Mouse (Mus musculus): ENCODE measurements around the gene Pmpca.
"Not testable (repeated sequence)": the region's sequence is repeated elsewhere in the genome, so short reads cannot be mapped to it uniquely, and the experiment has no call there.

The Pmpca gene

DNA sequence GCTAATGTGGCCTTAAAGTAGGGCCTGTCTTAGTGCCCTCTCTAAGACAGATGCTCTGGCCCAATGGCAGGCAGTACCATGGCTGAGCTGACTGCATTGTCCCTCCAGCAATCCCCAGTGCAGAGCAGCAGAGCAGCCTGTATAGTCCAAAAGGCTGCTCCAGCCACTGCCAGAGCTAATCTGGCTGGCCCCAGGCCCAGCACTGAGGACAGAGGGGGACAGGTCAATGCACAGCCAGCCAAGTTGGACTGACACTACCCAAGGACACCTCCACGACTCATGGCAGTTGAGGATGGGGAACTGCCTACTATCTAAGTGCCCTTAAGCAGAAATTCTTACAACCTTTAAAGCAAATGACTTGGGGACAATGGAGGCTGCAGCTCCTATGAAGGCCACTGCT lies 20.6 kb upstream of the Pmpca start:
- DNase-seq (ENCODE audit: low spot score) = no peak

GRCm38 (mm10) chr2:26372396-26372795 lies 16.7 kb upstream of the Pmpca start:
- no peak for DNase-seq (ENCODE audit: low spot score)

DNA sequence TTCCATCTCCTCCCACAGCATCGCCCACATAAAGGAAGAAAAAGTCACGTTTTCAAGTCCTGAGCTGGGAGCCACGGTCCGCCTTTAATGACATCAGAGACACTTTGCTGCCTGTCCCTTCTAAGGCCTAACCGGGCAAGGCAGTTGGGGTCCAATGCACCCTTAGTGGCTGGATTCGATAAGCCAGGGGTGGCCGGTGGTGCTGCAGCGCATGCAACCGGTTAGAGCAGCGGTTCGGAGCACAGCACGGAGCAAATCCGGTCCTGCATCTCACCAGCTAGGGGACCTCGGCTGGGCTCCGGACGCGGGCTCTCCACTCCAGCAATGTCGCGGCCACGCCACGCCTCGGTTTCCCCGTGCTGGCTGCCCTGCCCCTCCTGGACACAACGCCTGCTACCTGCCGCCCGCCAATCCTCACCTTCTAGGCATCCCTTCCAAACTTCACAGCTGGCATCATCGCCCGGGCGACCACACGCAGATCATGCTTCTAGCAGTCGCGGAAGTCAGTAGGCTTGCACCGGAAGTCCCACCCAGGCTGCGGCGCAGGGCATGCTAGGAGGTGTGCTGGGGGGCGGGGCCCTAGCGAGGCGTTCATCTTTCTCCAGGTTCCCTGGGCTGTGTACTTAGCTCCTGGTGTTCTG lies 8.9 kb upstream of the Pmpca start, which contains the start of gene Snapc4:
Gene Snapc4 (minus strand): TSS at position 523 of the 641 bp plus-strand sequence.
- DNase-seq (ENCODE audit: low spot score) = peak; percentile 67

GRCm38 (mm10) chr2:26380871-26381270 lies 8.3 kb upstream of the Pmpca start:
- not testable (repeated sequence) for DNase-seq (ENCODE audit: low spot score)

DNA sequence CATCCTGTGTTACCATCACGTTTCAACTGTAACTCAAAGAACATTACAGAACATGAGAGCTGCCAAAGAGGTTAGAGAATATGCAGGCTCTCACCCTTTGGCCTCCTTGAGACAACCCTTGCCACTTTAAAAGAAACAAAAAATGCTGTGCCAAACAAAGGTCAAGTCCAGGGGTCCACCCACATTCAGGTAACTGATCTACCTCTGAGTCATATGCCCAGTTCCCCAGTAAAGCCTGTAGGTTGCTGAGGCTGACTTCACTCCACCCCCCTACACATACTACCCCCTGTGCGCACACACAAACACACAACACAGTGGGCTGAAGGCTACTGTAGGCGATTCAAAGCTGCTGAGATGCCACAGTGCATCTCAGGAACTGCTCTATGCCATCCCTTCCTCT lies 1.4 kb upstream of the Pmpca start:
- DNase-seq (ENCODE audit: low spot score) = no peak

DNA sequence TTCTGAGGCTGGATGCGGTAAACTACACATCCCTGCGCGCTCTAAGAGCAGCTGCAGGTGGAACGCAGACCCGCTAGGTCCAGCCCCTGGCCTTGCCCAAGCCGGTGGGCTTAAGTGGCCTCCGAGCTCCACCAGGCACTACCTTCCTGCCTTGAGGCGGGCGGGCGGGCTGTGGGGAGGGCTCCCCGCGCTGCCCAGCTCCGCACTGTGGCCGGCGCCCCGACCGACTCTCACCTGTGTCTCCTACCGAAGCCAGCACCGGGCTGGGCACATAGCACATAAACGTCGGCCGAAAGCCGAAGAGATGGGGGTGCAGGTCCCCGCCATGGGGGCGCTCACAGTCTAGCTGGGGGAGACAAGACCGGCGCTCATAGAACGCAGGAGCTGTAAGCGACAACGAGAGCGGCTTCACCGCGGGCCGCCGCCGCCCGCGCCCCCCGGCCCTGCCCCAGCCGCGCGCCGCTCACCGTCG lies 421 bp upstream of the Pmpca start:
- no peak for DNase-seq (ENCODE audit: low spot score)

GRCm38 (mm10) chr2:26390954-26391353 lies 1.8 kb downstream of the Pmpca start:
- DNase-seq (ENCODE audit: low spot score) = no peak

DNA sequence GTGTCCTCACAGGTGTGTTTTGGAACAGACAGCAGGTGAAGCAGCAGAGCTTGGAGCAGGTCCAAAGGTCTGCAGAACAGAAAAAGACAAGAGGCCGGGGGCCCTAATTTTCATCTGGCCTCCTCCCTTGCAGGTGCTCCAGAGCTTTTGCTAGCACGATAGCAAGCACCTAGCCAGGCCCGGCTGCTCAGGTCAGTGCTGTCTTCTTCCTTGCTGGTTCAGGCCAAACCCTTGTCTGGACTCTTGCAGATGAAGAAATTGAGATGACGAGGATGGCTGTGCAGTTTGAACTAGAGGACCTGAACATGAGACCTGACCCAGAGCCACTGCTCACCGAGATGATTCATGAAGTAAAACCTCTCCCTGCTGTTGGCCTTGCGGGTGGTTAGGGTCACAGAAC lies 2.5 kb downstream of the Pmpca start:
- DNase-seq (ENCODE audit: low spot score) = no peak

DNA sequence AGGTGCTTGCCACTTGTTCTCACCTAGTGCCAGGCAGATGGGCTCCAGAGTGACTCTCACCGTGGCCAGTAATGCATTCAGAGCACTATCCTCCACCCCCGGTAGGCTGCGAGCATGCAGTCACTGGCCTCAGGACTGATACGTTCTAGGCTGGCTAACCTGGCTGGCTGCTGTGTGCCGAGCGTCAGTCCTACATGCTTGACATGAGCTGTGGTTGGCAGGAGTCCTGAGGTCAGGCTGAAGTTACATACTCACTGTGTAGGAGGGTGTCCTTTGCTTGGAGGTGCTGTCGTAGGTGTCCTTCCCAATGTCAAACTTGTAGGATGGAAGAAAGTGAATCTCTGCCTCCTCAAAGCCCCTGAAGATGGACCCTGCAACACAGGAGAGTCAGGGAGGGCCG lies 9.8 kb downstream of the Pmpca start:
- DNase-seq (ENCODE audit: low spot score) = no peak

DNA sequence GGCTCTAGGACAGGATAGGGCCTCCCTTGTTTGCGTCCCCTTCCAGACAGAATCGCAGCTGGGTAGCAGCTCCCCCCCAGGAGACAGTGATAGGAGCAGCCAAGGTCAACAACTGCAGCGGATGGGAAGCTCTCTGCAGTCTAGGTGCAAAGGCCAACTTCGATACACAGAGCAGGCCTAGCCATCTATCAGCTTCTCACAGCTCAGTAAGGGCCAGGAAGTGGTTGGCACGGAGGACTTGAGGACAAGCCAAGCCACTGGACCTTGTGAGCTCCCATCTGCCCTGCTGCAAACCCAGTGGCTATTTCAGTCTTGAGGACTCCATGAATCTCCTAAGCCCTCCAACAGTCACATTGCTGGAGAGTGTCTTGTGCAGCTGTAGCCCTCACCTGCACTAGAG lies 10.5 kb downstream of the Pmpca start:
- no peak for DNase-seq (ENCODE audit: low spot score)

DNA sequence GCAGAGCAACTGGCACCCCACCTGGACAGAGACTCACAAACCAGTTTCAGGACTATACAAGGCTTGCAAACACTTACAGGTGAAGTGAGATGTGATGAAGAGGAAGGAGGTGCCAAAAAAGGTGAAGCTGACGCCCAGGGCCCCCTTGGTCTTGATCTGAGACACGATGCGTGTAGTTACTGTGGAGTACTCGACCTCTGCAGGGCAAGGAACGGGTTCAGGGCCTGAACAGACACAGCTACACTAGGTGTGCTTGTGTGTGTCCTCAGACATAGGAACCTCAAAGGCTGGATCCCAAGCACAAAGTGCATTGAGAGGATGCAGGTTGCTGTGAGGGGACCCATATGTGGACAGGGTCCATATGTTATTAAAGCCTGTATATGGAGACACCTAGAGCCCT lies 11.2 kb downstream of the Pmpca start:
- DNase-seq (ENCODE audit: low spot score) = no peak

DNA sequence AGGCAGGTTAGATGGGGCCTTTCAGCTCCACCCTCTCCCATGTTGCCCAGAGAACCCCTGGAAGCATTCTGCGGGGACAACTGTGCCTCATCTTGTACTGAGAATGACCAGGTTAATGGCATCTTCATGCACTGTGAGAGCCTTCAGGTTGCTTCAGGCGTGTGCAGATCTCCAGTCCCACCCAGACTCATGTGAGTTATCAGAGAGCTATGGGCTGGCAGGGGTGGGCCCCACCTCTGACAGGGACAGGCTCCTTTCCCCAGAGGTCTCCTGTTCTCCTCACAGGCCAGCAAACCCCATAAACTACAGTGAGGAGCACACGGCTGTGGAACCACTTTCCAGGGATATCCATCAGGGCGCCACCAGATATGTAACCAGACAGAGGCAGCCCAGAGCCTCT lies 11.9 kb downstream of the Pmpca start:
- no peak for DNase-seq (ENCODE audit: low spot score)

DNA sequence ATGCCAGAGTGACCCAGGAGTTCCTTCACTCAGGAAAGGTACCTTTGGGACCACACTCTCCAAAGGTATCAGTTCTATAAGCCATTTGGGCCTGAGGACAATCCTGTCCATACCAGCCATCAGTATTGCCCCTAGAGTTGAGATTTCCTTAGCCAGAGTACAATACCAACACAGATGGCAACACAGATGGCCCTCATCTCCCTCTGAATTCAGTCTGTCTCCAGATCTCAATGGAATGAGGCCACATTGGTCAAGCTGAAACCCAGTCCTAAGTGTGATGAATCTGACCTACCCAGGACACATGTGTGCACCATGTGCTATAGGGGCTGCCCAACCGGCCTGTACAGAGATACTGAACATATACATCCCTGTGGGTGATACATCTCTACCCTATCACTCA lies 13.1 kb downstream of the Pmpca start:
- no peak for DNase-seq (ENCODE audit: low spot score)

GRCm38 (mm10) chr2:26403306-26403705 lies 14.2 kb downstream of the Pmpca start:
- DNase-seq (ENCODE audit: low spot score) = no peak

GRCm38 (mm10) chr2:26408515-26409356 lies 19.6 kb downstream of the Pmpca start, which contains the start of gene Inpp5e:
Inpp5e (minus strand) TSS chr2:26409203.
- peak; percentile 91 for DNase-seq (ENCODE audit: low spot score)

DNA sequence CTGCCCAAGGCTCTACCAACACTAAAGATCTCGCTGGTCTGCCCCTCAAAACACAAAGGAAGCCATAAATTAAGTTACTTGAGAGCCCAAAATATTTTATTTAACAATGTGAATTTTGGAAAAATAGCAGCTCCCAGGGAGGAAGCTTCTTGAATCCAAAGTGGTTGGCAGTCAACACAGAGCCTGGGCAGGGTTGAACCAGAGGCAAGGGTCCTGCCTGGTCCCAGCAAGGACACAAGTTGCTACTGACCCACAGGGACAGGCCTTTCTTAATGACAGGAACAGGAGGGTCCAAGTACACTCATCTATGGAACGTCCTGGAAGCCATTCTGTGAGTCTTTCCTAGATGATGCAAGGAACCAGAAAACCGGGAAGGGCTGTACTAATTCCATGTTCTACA lies 20.2 kb downstream of the Pmpca start:
- DNase-seq (ENCODE audit: low spot score) = no peak

- no peak for DNase-seq (ENCODE audit: low spot score)
Observed at GRCm38 (mm10) chr2:26410091-26410490, 21.0 kb downstream of the Pmpca start.

DNA sequence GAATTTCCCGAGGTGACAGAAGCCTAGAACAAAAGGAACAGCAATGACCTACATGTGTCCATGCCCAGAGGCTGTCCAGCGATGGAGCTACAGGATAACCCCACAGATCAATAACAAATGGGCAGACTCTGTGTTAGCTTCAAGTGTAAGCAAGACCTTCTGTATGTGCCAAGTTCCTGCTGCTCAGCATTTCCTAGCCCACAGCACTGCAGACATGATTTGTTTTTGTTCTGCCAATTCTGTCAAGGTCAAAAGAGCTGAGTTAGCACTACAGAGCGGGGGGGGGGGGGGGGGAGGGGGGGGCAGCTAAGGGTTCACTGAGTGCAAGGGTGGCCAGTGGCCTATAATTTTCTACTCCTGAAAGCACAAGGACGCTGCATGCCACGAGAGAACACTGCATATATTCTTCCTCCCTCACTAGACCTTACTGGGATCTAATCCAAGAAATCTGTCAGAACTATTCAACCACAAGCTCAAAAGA lies 21.8 kb downstream of the Pmpca start:
- DNase-seq (ENCODE audit: low spot score) = peak; percentile 68

GRCm38 (mm10) chr2:26417066-26417465 lies 27.9 kb downstream of the Pmpca start:
- no peak for DNase-seq (ENCODE audit: low spot score)

DNA sequence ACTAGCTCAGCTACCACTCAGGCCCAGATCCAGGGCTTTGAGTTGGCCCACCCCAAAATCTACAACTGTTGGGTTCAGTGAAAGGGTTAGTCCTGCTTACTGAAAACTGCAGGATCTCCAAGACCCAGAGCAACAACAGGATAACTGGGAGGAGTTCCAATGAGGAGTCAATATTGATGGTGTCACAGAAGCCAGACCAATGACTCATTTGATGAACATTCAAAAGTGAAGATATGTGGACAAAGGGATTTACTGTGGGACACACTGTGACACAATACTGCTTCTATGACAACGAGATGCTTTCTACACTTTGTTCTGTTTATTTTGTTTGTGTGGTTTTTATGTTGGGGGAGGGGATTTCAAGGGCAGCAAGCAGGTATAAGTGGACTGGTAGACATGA lies 29.0 kb downstream of the Pmpca start:
- DNase-seq (ENCODE audit: low spot score) = no peak

- no peak for DNase-seq (ENCODE audit: low spot score)
Observed at GRCm38 (mm10) chr2:26421969-26422368, 32.8 kb downstream of the Pmpca start.

DNA sequence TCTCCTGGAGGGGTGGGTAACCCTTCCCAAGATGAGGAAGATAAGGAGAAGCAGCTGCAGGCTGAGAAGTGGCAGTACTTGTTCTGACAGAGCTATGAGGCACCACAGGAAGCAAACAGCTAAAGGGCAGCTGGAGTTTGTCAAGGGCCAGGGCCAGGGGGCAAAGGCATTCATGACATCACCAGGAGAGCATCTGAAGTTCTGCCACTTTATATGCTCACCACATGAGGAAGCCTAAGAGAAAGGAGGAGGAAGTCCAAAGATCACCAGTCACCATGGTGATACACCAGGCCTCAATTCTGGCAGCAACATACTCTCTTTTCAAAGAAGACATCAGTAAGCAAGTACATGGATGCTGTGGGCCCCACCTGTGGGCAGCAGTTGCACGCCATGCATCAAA lies 33.9 kb downstream of the Pmpca start:
- no peak for DNase-seq (ENCODE audit: low spot score)

- no peak for DNase-seq (ENCODE audit: low spot score)
Observed at GRCm38 (mm10) chr2:26424541-26424940, 35.4 kb downstream of the Pmpca start.
